Mouse (Mus musculus): ENCODE measurements around the gene Fam69b. TPM values are rescaled to one million over a fixed set of nuclear protein-coding genes. Genes with fewer than 3 reads are reported as not detected.
A peak's percentile ranks its signal among the peaks of the same experiment; 100 is the strongest.

Gene Fam69b
- total RNA-seq, 1 experiment from 2014 or later = not detected

DNA sequence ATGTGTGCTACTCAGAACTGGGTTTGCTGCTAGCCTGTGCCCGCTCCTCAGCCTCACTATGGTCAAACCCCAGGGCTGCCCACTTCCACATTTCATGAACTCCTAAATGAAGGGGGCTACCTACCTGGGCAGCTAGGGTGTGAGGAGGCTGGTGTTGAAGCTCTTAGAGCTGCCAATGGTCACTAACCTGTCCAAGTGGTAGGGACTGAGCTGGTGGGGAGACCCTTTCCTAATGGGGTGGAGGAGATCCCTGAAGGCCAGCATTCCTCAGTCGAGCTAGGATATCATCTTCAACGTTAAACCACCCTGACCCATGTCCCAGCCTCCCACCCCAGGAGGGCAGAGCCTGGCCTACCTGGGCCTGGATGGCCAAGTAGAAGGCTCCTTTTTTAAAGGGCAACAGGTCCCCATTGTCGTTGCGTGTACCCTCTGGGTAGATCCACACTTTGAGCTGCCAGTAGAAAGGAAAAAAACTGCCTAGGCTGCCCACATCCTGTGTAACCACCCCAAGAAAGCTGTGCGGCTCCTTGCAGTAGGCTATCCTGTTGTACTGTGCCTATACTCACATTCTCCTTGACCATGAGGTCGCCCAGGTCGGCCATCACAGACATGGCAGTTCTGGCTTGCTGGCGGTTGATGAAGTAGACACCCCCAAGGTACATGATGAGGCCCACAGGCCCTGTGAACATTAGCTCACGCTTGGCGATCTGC lies 32.4 kb upstream of the Fam69b start:
- no peak for ATAC-seq (replicated peaks; ENCODE audit: insufficient number of reproducible peaks, low FRiP score, low TSS enrichment, poor library complexity, severe bottlenecking)

GRCm38 (mm10) chr2:26596898-26597297 lies 31.4 kb upstream of the Fam69b start:
- ATAC-seq (replicated peaks; ENCODE audit: insufficient number of reproducible peaks, low FRiP score, low TSS enrichment, poor library complexity, severe bottlenecking) = no peak

DNA sequence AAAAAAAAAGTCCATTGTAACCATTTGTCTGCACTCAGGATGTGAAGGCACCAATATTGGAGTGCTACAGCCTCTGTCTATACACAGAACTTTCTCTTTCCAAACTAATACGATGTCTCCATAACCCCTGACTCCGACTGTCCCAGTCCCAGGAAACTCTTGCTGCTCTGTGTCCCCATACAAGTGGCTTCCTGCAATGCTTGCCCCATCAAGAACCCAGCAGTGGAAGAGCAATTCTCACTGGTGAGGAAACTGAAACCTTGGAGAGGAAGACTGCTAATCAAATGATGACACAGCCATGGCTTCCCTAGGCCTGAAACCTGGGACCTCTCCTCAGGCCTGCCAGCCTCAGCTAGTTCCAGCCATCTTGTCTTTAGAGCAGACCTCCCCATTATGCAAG lies 30.4 kb upstream of the Fam69b start:
- no peak for ATAC-seq (replicated peaks; ENCODE audit: insufficient number of reproducible peaks, low FRiP score, low TSS enrichment, poor library complexity, severe bottlenecking)

DNA sequence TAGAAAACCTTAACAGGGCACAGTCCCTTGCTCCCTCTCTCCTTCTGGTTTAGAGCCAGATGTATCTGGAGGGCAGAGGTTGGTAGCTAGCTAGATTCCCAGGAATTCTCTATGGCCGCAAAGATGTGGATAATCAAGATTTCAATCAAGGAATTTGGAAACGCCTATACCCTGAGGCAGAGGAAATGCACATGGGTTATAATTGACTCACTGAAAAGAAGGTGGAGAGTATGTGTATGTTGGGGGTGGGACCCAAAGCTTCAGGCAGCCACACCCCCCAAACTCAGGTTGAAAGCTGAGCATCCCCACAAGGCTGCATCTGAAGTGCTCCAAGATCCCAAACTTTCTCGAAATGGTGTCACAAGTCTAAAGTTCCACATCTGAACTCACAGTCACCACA lies 29.8 kb upstream of the Fam69b start:
- ATAC-seq (replicated peaks; ENCODE audit: insufficient number of reproducible peaks, low FRiP score, low TSS enrichment, poor library complexity, severe bottlenecking) = no peak

DNA sequence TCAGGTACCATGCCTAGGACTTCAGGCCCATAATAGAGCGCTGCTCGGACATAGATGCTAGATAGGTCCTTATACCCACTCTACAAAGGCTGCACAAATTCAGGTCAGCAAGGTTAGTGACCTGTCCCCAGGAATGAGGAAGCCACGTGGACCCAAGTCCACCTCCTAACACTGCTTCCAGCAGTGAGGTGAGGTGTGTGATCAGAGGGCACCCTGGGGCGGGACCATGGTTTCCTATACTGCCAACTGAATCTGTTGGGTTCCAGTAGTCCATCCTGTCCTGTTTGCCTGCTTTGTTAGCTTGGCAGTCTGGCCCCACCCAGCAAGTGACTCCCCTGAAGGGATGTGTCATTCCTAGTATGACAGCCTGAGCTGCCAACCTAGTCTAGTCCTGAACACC lies 28.3 kb upstream of the Fam69b start:
- ATAC-seq (replicated peaks; ENCODE audit: insufficient number of reproducible peaks, low FRiP score, low TSS enrichment, poor library complexity, severe bottlenecking) = no peak

DNA sequence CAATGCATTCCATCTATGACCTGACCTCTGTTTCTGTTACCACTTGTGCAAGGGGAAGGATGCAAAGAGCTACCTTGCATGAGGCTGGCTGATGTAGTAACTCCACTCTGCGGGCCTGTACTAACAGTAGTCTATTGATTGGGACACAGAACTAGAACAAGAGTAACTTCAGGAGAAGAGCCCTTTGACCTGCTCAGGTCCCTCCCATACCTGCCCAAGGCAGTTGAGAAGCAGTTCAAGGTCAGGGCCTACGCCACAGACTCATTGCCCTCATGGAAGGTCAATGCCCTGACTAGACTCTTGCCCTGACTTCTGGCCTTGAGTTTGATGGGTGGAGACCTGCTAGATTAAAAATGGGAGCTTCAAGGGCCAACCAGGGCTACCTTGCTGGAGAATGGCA lies 27.6 kb upstream of the Fam69b start:
- ATAC-seq (replicated peaks; ENCODE audit: insufficient number of reproducible peaks, low FRiP score, low TSS enrichment, poor library complexity, severe bottlenecking) = no peak

DNA sequence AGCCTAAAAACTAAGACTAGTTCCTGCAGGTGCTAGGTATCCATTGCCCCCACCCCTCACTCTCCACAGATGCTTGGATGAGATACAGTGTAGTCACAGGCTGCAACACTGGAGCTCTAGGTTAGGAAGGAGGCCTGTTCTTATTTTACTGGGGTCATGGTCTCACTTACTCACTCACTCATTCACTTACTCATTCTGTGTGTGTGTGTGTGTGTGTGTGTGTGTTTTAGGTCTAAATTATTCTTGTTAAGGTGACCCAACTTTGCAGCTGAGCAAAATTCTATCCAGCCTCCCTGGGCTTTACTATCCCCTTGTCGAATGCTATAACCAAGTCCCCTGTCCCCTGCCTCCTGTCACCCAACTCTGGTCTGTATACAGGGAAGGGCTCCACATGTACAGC lies 26.7 kb upstream of the Fam69b start:
- no peak for ATAC-seq (replicated peaks; ENCODE audit: insufficient number of reproducible peaks, low FRiP score, low TSS enrichment, poor library complexity, severe bottlenecking)

DNA sequence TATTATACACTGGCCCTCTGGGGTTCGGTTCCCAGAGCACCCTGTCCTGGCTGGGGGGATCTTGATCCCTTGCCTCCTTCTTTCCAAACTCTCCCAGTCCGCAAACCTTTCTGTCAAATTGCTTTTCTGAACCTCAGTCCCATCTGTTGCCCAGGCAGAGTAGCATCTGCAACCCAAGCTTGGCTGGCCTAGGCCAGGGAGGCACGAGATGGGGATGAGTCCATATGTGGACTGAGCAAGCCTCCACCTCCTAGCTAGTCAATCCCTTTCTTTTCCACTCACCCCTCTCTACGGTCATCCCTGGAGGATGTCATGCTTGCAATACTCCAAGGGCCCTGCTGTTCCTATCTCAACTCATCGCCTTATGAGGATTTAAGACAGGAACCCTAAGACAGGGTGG lies 25.6 kb upstream of the Fam69b start:
- no peak for ATAC-seq (replicated peaks; ENCODE audit: insufficient number of reproducible peaks, low FRiP score, low TSS enrichment, poor library complexity, severe bottlenecking)

DNA sequence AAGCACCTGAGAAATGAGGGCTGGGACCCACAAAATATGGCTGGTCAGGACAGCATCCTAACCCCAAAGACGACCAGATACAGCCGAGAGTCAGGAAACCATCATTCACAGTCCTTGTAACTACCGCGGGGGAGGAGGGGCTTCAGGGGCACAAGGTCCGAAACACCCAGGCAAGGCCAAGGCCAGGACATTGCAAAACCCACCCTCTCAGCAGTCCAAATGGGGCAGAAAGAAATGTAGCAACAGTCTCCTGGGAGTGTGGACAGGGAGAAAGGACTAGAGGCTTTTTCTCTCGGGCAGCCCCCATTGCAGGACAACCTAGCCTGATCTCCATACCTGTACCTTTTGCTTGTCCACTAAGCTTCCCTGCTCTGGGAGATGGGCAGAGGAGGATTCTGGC lies 25.1 kb upstream of the Fam69b start:
- ATAC-seq (replicated peaks; ENCODE audit: insufficient number of reproducible peaks, low FRiP score, low TSS enrichment, poor library complexity, severe bottlenecking) = no peak

GRCm38 (mm10) chr2:26603720-26604671 lies 24.3 kb upstream of the Fam69b start, which contains the start of gene Agpat2:
Gene Agpat2 (minus strand): TSS chr2:26604417.
- ATAC-seq (replicated peaks; ENCODE audit: insufficient number of reproducible peaks, low FRiP score, low TSS enrichment, poor library complexity, severe bottlenecking) = peak; percentile 54

DNA sequence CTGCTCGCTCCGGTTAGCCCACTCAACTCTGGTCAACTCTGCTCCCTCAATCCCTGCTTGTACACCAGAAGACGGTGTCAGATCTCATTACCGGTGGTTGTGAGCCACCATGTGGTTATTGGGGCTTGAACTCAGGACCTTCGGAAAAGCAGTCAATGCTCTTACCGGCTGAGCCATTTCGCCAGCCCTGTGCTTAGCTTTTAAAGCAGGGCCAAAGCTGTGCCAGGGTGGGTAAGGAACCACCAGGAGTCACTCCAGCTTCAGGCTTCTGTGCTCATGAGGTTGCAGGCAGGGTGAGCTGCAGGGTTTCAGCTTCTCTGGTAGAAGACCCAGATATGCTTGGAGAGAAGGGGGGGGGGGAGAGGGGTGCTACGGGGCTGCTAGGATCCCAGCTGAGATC lies 22.9 kb upstream of the Fam69b start:
- no peak for ATAC-seq (replicated peaks; ENCODE audit: insufficient number of reproducible peaks, low FRiP score, low TSS enrichment, poor library complexity, severe bottlenecking)

DNA sequence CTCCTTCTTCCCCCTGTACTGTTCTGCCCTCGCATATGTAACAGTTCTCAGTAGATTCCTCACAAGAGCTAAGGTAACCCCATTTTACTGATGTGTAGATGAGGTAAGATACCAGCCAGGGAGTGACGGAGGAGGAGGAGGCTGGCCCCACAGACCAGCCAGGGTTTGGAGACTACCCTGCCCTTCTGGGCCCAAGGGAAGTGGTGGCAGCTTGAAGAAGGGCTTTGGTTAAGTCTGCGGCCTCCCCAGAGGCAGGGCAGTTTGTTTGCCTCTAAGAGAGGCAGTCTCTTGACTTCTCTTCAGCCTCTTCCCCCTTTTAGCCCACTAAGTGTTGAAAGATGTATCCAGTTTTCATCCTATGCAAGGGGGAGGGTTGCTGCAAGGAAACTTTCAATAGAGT lies 21.7 kb upstream of the Fam69b start:
- no peak for ATAC-seq (replicated peaks; ENCODE audit: insufficient number of reproducible peaks, low FRiP score, low TSS enrichment, poor library complexity, severe bottlenecking)

GRCm38 (mm10) chr2:26607056-26607910 lies 21.0 kb upstream of the Fam69b start:
- ATAC-seq (replicated peaks; ENCODE audit: insufficient number of reproducible peaks, low FRiP score, low TSS enrichment, poor library complexity, severe bottlenecking) = no peak

DNA sequence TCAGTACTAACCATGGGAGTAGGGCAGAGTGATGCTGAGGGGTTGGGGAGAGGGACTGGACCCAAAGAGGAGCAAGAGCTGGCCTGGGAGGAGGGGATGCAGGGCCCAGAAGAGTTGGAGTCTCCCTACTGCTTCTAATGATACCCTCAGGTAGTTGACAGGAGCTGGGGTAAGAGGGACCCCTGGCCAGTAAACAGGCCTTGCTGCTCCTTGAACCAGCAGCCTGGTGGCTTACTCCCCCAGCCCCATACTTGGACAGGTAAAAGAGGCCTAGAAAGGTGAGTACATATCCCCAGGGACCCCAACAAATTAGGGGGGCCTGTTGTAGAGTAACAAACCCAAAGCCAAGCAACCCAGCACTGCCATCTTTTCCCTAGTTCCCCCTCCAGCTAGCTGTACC lies 19.5 kb upstream of the Fam69b start:
- no peak for ATAC-seq (replicated peaks; ENCODE audit: insufficient number of reproducible peaks, low FRiP score, low TSS enrichment, poor library complexity, severe bottlenecking)

DNA sequence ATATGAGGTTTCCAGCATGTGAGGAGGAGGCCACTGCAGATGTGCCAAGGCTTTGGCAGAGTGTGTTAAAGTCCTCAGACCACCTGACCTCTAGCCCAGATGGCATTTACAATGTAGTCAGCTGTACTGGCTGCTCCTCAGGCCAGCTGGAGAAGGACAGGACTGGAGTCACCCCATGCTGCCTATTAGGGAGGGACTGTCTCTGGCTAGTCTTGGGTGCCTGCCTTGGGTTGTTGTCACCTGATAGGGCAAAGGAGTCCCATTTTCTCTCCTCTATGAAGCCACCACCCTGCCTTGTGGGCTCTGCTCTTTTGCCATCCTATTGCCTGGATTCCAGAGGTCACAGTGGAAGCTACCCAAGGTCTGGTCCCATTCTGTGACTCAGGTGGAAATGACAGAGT lies 19.0 kb upstream of the Fam69b start:
- no peak for ATAC-seq (replicated peaks; ENCODE audit: insufficient number of reproducible peaks, low FRiP score, low TSS enrichment, poor library complexity, severe bottlenecking)

GRCm38 (mm10) chr2:26610526-26610925 lies 17.7 kb upstream of the Fam69b start:
- no peak for ATAC-seq (replicated peaks; ENCODE audit: insufficient number of reproducible peaks, low FRiP score, low TSS enrichment, poor library complexity, severe bottlenecking)

DNA sequence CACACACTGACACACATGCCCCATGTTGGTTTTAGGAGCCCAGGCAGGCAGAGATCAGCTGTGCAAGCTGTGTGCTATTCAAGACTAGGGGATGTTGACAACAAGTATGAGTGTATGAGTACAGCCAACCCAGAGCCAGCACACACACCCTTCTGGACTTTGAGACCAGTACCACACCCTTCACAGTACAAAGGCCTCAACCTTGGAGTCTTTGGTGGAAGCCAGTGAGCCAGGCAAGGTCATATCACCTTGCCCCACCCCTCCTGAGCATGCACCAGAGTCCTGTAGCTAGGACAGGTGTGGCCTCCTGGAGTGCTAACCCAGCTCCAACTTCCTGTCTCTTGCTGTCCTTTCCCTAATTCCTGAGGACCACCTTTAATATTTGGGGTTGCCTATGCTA lies 17.2 kb upstream of the Fam69b start:
- ATAC-seq (replicated peaks; ENCODE audit: insufficient number of reproducible peaks, low FRiP score, low TSS enrichment, poor library complexity, severe bottlenecking) = no peak

DNA sequence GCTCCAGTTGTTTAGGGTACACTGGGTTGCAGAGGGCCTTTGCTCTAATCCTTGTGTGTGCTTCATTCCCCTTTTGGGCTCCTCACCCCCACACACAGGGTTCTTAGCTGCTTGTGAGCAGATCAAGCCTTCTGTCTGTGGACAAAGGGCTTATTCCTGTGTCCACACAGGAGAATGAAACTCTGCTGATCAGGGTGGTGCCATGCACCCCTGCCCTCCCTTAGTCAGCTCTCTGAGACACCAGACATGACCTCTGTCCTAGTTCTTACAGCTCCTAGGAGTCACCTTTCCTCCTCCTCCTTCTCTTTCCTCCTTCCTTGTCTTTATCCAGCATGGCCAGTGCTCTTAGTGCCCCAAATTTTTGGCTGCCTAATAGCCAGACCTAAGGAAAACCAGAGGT lies 16.4 kb upstream of the Fam69b start:
- ATAC-seq (replicated peaks; ENCODE audit: insufficient number of reproducible peaks, low FRiP score, low TSS enrichment, poor library complexity, severe bottlenecking) = no peak

- no peak for ATAC-seq (replicated peaks; ENCODE audit: insufficient number of reproducible peaks, low FRiP score, low TSS enrichment, poor library complexity, severe bottlenecking)
Measured at GRCm38 (mm10) chr2:26614903-26615302, 13.4 kb upstream of the Fam69b start.

All from monocyte, adult 5-6 weeks (primary cell).